Mouse (Mus musculus) ZHBTc4 (cell line): ENCODE results near the gene Ccr1.
"Not testable (repeated sequence)": the region's sequence is repeated elsewhere in the genome, so short reads cannot be mapped to it uniquely, and the experiment has no call there.

Experiments
- DNase-seq: peaks from one replicate; pipeline ENCODE4 v3.0.0-alpha.2; 2011; ENCODE audit warnings: low read depth, low spot score

Gene Ccr1

DNA sequence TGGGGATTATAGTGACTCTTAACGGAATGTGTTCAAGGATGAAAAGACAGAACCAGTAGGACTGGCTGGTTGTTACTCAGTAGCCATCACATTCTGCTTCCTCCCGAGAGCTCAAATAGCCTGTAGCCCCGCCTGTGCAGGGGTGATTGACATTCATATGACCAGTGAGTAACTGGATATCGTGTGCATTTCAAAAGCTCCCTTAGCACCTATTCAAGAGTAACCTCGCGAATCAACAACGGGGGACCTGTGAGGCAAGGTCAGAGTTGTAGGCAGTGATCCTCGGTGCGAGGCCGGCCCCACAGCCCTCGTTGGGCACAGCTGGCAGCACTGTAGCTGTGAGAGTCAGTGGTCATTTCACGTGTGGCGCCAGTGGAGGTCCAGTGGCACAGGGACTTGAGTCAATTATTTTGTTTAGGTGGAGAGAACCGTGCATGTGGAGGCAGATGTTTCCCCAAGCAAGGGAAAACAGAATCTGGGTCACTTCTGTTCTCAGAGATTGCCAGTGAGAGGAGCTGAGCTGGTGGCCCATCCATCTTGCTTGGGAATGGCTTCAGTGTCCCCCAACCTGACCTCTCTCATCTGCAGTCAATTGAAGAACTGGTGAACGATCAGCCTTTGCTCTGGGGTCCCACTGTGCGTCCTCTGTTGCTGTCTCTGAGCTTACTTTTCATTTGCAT, 41.1 kb downstream of the Ccr1 start:
- peak; percentile 70 for DNase-seq

DNA sequence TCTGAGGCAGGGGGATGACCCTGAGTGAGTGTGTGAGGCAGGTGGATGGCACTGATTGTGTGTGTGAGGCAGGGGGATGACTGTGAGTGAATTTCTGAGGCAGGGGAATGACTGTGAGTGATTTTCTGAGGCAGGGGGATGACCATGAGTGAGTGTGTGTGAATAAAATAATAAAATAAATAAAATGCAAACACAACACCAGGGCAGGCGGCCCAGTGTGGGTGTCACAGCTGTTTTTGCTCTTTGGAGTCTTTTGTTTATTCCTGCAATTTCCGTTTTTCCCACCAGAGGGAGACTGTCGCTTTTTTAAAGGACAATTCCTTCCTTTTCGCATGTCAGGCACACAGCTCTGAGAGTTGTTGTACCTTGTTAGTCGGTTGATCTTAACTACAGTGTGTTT, 42.5 kb downstream of the Ccr1 start:
- DNase-seq, result not testable (repeated sequence)

DNA sequence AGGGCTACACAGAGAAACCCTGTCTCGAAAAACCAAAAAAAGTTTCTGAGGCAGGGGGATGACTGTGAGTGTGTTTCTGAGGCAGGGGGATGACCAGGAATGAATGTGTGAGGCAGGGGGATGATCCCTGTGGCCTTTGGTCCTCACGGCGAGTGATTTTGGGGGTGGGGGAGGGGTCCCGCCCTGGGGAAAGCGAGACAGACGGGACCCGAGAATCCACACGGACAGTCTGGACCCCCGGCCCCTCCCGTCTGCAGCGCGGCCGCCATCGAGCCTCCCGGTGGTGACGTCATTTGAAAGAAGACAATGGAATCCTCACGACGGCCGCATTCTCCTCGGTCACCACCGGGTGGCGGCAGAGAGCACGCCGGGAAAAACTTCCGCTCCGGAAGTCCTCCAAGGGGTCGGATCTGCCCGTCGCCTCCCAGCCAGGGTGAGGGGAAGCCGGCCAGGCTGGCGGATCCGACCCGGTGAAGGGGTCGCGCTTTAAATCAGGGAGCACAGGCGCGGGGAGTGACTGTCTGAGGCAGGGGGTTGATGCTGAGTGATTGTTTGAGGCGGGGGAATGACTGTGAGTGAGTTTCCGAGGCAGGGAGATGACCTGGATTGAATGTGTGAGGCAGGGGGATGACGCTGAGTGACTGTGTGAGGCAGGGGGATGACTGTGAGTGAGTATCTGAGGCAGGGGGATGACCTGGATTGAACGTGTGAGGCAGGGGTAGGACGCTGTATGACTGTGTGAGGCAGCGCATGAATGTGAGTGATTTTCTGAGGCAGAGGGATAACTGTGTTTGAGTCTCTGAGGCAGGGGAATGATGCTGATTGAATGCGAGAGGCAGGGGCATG, 43.2 kb downstream of the Ccr1 start:
- peak; percentile 93 for DNase-seq

DNA sequence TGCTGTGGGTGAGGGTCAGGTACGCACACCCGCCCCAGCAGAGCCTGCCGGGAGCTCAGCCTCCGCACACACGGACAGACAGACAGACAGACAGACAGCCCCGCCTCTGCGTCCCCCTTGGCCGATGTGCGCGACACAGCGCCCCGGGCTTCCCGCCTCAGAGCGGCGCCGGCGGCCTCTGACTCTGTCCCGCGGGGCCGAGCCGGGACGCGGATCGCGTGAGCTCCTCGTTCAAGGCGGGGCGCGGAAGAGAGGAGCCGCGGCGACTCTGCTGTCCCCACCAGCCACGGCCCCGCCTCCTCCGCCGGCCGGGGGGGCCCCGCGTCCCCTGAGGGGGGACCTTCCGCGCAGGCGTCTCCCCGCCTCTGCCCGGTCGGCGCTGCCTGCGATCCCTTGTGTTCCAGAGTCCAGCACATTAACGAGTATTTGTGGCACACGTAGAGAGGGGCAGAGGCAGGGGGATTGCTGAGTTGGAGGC, 43.9 kb downstream of the Ccr1 start:
- peak; percentile 88 for DNase-seq

DNA sequence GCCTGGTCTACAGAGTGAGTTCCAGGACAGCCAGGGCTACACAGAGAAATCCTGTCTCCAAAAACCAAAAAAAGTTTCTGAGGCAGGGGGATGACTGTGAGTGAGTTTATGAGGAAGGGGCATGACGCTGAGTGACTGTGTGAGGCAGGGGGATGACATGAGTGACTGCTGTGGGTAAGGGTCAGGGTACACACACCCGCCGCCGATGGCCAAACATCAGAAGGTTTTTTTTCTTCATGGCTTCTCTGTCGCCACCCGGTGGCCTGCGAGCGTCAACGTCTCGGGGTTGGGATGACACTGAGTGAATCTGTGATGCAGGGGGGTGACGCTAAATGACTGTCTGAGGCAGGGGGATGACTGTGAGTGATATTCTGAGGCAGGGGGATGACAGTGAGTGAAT, 44.5 kb downstream of the Ccr1 start:
- DNase-seq, result peak; percentile 36

DNA sequence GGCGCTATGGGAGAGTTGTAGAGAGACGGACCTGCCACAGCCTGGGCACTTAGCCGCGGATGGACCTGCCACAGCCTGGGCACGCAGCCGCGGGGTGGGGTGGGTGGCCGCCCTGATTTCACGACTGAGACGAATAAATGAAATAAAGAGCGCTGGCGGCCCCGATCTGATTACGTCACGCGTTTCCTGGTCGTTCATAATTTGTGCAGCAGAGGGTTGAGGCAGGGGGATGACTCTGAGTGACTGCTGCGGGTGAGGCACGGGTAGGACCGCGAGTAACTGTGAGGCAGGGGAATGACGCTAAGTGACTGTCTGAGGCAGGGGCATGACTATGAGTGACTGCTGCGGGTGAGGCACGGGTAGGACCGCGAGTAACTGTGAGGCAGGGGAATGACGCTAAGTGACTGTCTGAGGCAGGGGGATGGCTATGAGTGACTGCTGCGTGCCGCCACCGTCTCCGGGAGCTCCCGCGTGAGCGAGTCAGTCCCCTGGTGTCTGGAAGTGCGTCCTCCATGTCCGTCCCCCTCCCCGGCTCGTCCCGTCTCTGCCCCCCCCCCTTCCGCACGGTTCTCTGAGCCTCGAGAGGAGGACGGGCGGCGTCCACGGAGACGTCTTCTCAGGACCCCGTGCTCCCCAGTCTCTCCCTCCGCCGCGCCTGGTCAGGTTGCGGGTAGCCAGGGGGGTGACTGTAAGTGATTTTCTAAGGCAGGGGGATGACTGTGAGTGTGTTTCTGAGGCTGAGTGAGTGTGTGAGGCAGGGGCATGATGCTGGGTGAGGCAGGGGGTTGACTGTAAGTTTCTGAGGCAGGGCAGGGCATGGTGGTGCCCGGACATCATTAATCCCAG, 45.1 kb downstream of the Ccr1 start:
- DNase-seq, result no peak
